Mouse (Mus musculus) neural tube, embryonic 11.5 days (tissue): ENCODE measurements around the gene Srgap1. TPM values are rescaled to one million over a fixed set of nuclear protein-coding genes. Genes with fewer than 3 reads are reported as not detected.

Experiments
- ATAC-seq: fragments of 200-750 bp; cut with Nextera tagmentation; 2 replicates; pipeline ENCODE4 v1.8.0; 2017; ENCODE audit warnings: moderate number of reproducible peaks, mild to moderate bottlenecking, moderate TSS enrichment, moderate library complexity; ENCODE audit not compliant: insufficient read depth, low FRiP score, low TSS enrichment
- DNase-seq: peaks from one replicate; pipeline ENCODE4 v3.0.0-alpha.2; 2015; ENCODE audit warnings: low spot score
- H3K27ac ChIP-seq: fragments of 300-500 bp; sonication (generic); 2 replicates; pipeline ENCODE4 v1.5.1; 2014; ENCODE audit warnings: low read depth, mild to moderate bottlenecking, low read length
- H3K27me3 ChIP-seq: fragments of 300-500 bp; sonication (generic); 2 replicates; pipeline ENCODE4 v1.6.1; 2014; ENCODE audit warnings: mild to moderate bottlenecking, low read length, mixed read lengths; ENCODE audit not compliant: control insufficient read depth, insufficient read depth
- H3K36me3 ChIP-seq: fragments of 300-500 bp; sonication (generic); 2 replicates; pipeline ENCODE4 v1.6.1; 2014; ENCODE audit warnings: mild to moderate bottlenecking, low read length, moderate library complexity, mixed read lengths; ENCODE audit not compliant: control insufficient read depth, insufficient read depth
- H3K4me1 ChIP-seq: fragments of 300-500 bp; sonication (generic); 2 replicates; pipeline ENCODE4 v1.6.1; 2014; ENCODE audit warnings: low read length, mixed read lengths; ENCODE audit not compliant: control insufficient read depth, insufficient read depth
- H3K4me2 ChIP-seq: fragments of 300-500 bp; sonication (generic); 2 replicates; pipeline ENCODE4 v1.6.1; 2014; ENCODE audit warnings: low read depth, mild to moderate bottlenecking, moderate library complexity
- H3K4me3 ChIP-seq: fragments of 300-500 bp; sonication (generic); 2 replicates; pipeline ENCODE4 v1.5.1; 2014; ENCODE audit warnings: low read depth, low read length
- H3K9ac ChIP-seq: fragments of 300-500 bp; sonication (generic); 2 replicates; pipeline ENCODE4 v1.6.1; 2014; ENCODE audit warnings: mild to moderate bottlenecking, low read length
- H3K9me3 ChIP-seq: fragments of 300-500 bp; sonication (generic); 2 replicates; pipeline ENCODE4 v1.6.1; 2016; ENCODE audit warnings: low read length; ENCODE audit not compliant: control insufficient read depth
- WGBS: fragments of 180-500 bp; shearing (Covaris S2); extraction: QIAGEN DNeasy Blood & Tissue Kit; methylation state at CpG from one replicate; pipeline ENCODE4 v1.1.7; 2014; 5-methylcytosine and 5-hydroxymethylcytosine counted together
- polyA plus RNA-seq: library from polyadenylated mRNA; unstranded; fragments of >200 nt; fragmentation: Nextera tagmentation; extraction: Ambion mirVana; gene quantifications from 2 replicates; pipeline ENCODE4 v1.2.1, GENCODE M21; 2014

Gene Srgap1
- 11.0 and 11.2 TPM in 2 replicates for polyA plus RNA-seq

DNA sequence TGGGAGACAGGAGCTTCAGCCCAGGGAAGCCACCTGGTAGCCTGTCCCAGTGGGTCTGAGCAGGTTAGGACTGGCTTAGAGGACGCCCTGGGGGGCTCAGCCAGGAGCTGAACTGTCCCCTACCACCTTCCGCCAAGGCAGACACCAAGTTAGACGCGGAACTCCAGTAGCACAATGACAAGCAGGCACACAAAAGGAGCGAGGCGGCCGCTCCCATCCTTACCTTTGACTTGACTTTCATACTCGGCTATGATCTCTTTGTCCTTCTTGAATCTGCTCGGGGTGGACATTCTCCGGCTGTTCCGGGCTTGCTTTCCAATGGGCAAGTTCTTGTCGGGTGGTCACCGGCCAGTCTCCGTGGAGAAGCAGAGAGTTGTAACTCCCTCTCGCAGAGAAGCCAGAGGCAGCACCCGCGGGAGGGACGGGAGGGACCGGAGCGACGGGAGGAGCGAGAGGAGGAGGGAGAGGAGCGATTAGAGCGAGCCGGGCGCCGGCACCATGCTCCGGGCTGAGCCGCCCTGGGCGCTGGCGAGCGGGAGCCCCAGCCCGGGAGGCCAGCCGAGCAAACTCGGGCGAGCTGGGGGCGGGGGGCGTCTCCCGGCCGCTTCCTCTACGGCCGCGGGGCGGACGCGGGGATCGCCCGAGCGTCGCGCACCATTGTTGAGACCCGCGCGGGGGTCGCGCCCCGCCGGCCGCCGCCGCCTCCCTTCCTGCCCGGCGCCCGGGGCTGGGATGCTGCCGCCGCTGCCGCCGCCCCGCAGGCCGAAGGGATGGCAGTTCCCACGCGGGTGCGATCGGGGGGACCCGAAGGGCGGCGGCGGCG, at the start of gene Srgap1:
Gene Srgap1 (minus strand): TSS at position 412 of the 823 bp plus-strand sequence.
- H3K4me2 ChIP-seq, result peak within 1 kb of the TSS; percentile 47
- WGBS, result under 1% methylated on average over 36 of the region's 79 CpGs
- peak within 1 kb of the TSS; percentile 87 for H3K27ac ChIP-seq
- peak; percentile 81 for DNase-seq
- H3K9ac ChIP-seq, result peak within 1 kb of the TSS; percentile 89
- peak within 1 kb of the TSS; percentile 71 for H3K4me3 ChIP-seq
- peak; percentile 86 for ATAC-seq
- no peaks in the 10 kb centered on the region for H3K27me3 ChIP-seq
- no peaks in the 10 kb centered on the region for H3K36me3 ChIP-seq
- no peaks in the 10 kb centered on the region for H3K9me3 ChIP-seq
- no peaks in the 10 kb centered on the region; the same call in 1 of the 2 replicates for H3K4me1 ChIP-seq

DNA sequence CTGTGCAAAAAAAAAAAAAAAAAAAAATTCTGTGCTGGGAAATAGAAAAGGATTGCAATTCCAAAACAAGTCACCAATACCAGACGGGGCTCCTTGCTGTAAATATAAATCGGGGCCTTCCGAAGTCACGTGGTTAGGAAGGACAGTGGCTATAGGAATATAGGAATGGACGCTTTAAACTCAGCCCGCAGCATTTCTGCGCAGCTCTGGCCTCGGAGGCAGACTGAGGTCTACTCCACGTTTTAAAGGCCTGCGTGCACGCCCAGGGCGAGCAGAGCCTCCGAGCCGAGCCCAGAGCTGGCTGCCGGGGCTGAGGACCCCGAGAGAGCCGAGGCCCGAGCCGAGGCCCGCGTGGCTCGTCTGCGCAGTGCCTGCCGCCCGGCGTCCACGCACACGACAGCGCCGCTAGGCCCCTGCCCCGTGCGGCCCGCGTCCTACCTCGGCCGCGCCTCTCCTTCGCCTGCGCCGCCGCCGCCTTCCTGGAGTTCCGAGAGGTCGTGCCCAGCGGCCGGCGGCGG, 49.4 kb upstream of the Srgap1 start:
- H3K9me3 ChIP-seq, result no peaks in the 10 kb centered on the region
- peak overlapping the region; percentile 87 for H3K27ac ChIP-seq
- no peak for DNase-seq
- peak overlapping the region; percentile 71 for H3K4me3 ChIP-seq
- peaks cover 4% of the 10 kb centered on the region; the same call in 1 of the 2 replicates for H3K4me1 ChIP-seq
- peak overlapping the region; percentile 86 for H3K9ac ChIP-seq
- ATAC-seq, result peak; percentile 82
- H3K27me3 ChIP-seq, result no peaks in the 10 kb centered on the region
- H3K4me2 ChIP-seq, result peak overlapping the region; percentile 72
- 1% methylated on average over 37 of the region's 48 CpGs for WGBS
- H3K36me3 ChIP-seq, result no peaks in the 10 kb centered on the region

DNA sequence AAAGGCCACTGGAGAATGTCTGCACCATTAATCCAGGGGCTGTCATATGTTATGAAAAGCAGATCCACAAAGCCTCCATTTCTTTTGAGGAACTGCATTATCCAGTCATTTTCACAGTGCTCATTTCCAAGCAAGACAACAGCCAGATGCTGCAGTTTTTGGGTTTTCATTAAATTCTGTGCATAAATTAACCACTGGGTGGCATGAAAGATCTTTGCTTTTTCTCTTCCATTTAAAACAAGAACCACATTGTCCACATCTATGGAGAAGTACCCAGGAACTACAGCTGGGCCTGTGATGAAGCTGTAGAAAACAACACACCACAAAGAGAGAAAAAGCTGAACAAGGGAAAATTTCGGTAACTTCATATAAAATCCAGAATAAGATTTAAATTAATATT, 43.4 kb upstream of the Srgap1 start:
- 0 out of 2 replicates have a peak, but pooled peaks cover 3% of the 10 kb centered on the region for H3K9me3 ChIP-seq
- no peak overlapping the region for H3K4me3 ChIP-seq
- no peak for DNase-seq
- no peak overlapping the region for H3K9ac ChIP-seq
- H3K36me3 ChIP-seq, result peaks cover 15% of the 10 kb centered on the region
- 94% methylated on average over 1 of the region's 1 CpGs for WGBS
- H3K4me2 ChIP-seq, result no peak overlapping the region
- no peak for ATAC-seq
- no peaks in the 10 kb centered on the region for H3K27me3 ChIP-seq
- no peaks in the 10 kb centered on the region for H3K4me1 ChIP-seq
- no peak overlapping the region for H3K27ac ChIP-seq

DNA sequence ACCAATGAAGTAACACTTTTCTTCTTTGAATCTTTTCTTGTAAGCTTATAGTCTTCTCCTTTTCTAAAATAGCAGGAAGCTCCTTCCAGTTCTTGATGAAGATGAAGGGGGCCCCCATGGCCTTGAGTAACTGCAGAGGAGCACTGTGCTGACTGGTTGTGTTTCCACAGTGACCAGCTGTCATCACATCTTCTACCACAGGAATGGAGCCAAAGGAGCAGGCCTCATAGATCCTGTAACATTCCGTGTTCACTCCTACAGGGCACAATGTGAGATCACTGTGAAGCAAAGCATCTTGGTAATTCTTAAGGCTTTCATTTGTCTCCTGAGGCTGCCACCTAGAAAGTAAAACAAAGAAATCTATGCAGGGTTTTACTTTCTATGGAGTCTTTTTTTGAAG, 34.2 kb upstream of the Srgap1 start:
- WGBS, result 92% methylated on average over 1 of the region's 1 CpGs
- no peak for DNase-seq
- Histone ChIP-seq H3K4me3 (no peak overlapping the region), H3K4me2 (no peak overlapping the region), H3K9me3 (no peaks in the 10 kb centered on the region), H3K36me3 (no peaks in the 10 kb centered on the region), H3K27me3 (no peaks in the 10 kb centered on the region), H3K4me1 (no peaks in the 10 kb centered on the region), H3K27ac (no peak overlapping the region), H3K9ac (no peak overlapping the region)
- ATAC-seq, result no peak

DNA sequence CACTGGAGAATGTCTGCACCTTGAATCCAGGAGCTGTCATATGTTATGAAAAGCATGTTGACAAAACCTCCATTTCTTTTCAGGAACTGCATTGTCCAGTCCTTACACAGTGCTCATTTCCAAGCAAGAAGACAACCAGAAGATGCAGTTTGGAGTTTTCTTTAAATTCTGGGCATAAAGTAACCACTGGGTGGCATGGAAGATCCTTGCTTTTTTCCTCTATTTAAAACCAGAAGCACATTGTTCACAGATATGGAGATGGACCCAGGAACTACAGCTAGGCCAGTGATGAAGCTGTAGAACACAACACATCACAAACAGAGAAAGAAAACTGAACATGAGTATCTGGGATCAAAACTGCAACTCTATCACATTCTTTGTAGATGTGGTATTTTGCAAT, 22.0 kb upstream of the Srgap1 start:
- Histone ChIP-seq H3K4me2 (no peak overlapping the region), H3K27ac (no peak overlapping the region), H3K4me1 (no peaks in the 10 kb centered on the region), H3K9ac (no peak overlapping the region), H3K9me3 (no peaks in the 10 kb centered on the region), H3K27me3 (no peaks in the 10 kb centered on the region), H3K4me3 (no peak overlapping the region), H3K36me3 (no peaks in the 10 kb centered on the region)
- no peak for DNase-seq
- ATAC-seq, result no peak

DNA sequence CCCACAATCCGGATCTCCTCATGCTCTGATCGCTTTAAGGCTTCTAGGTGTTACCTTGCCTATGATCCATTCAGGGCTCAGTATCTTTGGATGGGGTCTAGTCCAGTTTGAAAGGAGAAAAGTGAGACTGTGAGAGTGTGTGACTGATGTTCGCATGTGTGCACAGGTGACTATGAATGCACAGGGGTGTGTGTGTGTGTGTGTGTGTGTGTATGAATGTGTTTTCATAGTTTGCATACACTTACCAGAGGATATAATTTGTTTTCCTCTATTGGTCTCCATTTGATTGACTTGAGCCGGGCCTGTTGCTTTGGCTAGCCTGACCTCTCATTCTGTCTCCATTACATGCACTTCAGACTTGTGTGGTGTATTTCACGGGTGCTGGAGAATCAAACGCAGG, 8.7 kb upstream of the Srgap1 start:
- H3K27ac ChIP-seq, result no peak overlapping the region
- H3K27me3 ChIP-seq, result no peaks in the 10 kb centered on the region
- no peak overlapping the region for H3K9ac ChIP-seq
- H3K4me3 ChIP-seq, result no peak overlapping the region
- H3K4me2 ChIP-seq, result no peak overlapping the region
- no peaks in the 10 kb centered on the region for H3K36me3 ChIP-seq
- H3K4me1 ChIP-seq, result no peaks in the 10 kb centered on the region
- DNase-seq (no peak), ATAC-seq (no peak)
- WGBS, result 94% methylated on average over 6 of the region's 6 CpGs
- H3K9me3 ChIP-seq, result no peaks in the 10 kb centered on the region

DNA sequence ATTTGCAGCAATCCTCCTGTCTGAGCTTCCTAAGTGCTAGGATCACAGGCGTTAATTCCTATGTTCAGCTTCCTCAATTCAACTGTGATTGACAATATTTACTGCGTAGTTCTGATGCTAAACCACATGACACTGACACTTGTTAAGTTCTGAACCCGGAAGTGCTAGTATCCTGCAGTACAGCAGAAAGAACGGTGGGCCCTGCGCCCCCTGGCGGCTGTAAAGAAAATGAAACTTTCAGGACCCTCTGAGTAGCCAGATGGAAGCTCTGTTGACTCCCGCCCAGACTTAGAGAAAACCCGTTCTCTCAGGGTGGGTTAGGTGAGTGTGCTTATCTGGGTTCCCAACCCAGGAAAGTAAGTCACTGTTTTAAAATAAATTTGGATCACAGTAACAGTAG, 7.4 kb upstream of the Srgap1 start:
- Histone ChIP-seq H3K9me3 (no peaks in the 10 kb centered on the region), H3K4me2 (no peak overlapping the region), H3K9ac (no peak overlapping the region), H3K27me3 (no peaks in the 10 kb centered on the region), H3K27ac (no peak overlapping the region), H3K36me3 (no peaks in the 10 kb centered on the region), H3K4me3 (no peak overlapping the region), H3K4me1 (no peaks in the 10 kb centered on the region)
- 17% methylated on average over 8 of the region's 8 CpGs for WGBS
- peak; percentile 78 for DNase-seq
- ATAC-seq, result peak; percentile 77

DNA sequence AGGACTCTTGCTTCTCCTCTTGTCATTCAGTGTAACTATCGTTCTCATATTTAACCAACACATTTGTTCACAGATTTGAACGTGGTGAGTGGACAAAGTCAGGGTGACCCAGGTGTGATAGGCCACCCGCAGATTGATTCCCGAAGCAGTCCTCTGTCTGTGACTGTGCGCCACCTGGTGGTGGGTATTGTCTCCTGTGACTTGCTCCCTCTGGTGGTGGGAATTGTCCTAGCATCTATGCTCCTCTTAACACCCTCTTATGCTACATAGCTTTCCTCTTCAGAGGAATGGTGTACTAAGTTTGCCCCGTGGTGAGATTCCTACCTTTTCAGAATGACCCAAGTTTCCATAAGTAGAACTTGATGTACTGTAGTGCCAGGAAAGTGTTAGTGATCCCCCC, 4.7 kb upstream of the Srgap1 start:
- WGBS, result 40% methylated on average over 6 of the region's 6 CpGs
- H3K27me3 ChIP-seq, result no peaks in the 10 kb centered on the region
- no peak overlapping the region for H3K27ac ChIP-seq

More for the DNA sequence above, 4.7 kb upstream of the Srgap1 start:
- H3K4me2 ChIP-seq, result no peak overlapping the region
- H3K4me3 ChIP-seq, result no peak overlapping the region
- DNase-seq, result peak; percentile 85
- H3K36me3 ChIP-seq, result no peaks in the 10 kb centered on the region
- ATAC-seq, result no peak
- no peaks in the 10 kb centered on the region for H3K4me1 ChIP-seq
- no peak overlapping the region for H3K9ac ChIP-seq
- no peaks in the 10 kb centered on the region for H3K9me3 ChIP-seq
